Mouse (Mus musculus): ENCODE measurements at regions not wholly inside any gene's neighbourhood (a gene's known extent, or its start where the extent isn't known, plus 50 kb on each side); places are given as distances from the start of the nearest gene placed in this dataset.
A peak's percentile ranks its signal among the peaks of the same experiment; 100 is the strongest.

DNA sequence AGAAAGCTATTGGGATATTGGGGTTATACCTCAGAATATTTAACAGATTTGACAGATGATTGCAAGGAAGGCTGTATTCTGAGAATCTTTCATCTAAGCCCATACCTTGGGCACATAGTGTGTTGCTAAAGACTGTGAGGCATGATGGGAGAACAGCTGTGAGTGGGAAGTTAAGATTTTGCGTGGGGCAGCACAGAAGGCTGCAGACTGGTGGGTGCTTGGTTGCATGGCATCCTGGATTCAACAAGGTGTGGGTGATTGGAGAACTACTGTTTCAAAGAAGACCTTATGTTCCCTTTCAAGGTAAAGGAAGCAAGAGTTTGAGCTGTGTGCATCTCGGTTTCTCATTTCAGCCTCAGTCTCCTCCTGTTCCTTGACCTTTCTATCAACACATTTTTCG lies 584.8 kb downstream of the Sh2d4b start:
- no peak for TF ChIP-seq CTCF (conservative IDR thresholded peaks at IDR 0.05)
- peak; percentile 71 to 87 for DNase-seq (ENCODE audit: low spot score in 2 of 2)
- peak overlapping the region; percentile 78 for H3K27ac ChIP-seq
- no peak overlapping the region for H3K4me3 ChIP-seq

GRCm38 (mm10) chr14:40279194-40279593 lies 613.9 kb downstream of the Sh2d4b start:
- H3K27ac ChIP-seq = no peak overlapping the region
- no peak overlapping the region for H3K4me3 ChIP-seq
- DNase-seq (ENCODE audit: low spot score in 2 of 2) = no peak
- TF ChIP-seq CTCF (conservative IDR thresholded peaks at IDR 0.05) = no peak

DNA sequence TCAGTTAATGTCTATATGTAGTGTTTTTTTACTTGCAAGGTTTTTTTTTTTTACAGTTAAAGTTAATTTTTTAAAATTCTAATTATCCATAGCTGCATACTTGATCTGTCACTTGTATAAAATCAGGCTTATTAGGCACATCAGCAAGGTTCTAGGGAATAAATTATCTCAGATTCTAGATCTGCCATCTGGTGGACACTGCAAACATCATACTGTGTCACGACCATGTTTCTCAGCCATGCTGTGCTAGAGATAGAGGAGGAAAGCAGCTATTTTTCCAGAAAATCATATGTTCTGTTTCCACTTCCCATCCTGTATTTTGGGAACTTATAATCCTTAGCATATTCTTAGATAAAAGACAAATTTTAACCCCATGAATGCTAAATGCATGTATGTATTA lies 617.7 kb downstream of the Sh2d4b start:
- Histone ChIP-seq H3K27ac (no peak overlapping the region), H3K4me3 (no peak overlapping the region)
- peak; percentile 74 for TF ChIP-seq CTCF (conservative IDR thresholded peaks at IDR 0.05)
- DNase-seq (ENCODE audit: low spot score in 2 of 2) = peak in 1 of 2 experiments; percentile 48

GRCm38 (mm10) chr14:40261646-40262045 lies 631.4 kb downstream of the Sh2d4b start:
- DNase-seq (ENCODE audit: low spot score in 2 of 2) = no peak
- no peak for TF ChIP-seq CTCF (conservative IDR thresholded peaks at IDR 0.05)
- Histone ChIP-seq H3K27ac (no peak overlapping the region), H3K4me3 (no peak overlapping the region)

DNA sequence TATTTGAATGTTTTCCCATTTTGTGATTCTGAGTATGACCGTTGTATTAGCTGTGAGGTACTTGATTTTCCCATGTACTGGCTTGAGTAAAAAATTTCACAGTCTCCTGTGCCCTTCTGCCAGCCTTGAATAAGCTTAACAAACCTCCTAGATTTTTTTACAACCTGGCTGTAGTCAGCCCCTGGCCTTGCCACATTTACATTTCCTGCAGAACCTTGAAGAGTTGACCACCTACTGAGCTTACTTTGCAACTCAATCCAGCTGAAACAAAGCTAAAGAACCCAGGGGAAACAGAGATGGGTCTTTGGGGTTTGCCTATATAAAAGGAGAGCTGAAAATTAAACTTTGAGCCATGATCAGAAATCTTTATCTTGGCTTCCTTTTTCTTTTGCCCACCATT lies 661.0 kb downstream of the Sh2d4b start:
- Histone ChIP-seq H3K4me3 (no peak overlapping the region), H3K27ac (no peak overlapping the region)
- TF ChIP-seq CTCF (conservative IDR thresholded peaks at IDR 0.05) = no peak
- no peak for DNase-seq (ENCODE audit: low spot score in 2 of 2)

DNA sequence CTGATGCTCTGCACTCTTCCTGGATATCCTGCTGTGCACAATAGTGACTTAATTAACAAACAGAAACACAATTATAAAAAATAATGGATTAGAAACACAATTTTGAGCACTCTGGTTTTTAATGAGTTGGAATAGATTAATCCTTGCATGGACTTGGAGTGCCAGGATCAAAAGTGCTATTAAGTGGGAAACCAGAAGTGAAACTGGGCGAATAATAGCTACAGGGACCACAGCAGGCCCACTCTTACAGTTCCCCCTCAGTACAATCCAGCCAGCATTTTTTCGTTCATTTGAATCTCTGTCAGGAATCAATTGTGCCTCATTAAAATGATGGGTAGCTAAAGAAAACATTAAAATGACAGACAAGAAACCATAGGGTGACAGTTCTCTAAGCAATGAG lies 668.7 kb downstream of the Sh2d4b start:
- Histone ChIP-seq H3K4me3 (no peak overlapping the region), H3K27ac (no peak overlapping the region)
- DNase-seq (ENCODE audit: low spot score in 2 of 2) = no peak
- no peak for TF ChIP-seq CTCF (conservative IDR thresholded peaks at IDR 0.05)
